Mouse (Mus musculus) neural tube, postnatal 0 days (tissue): ENCODE results near the gene Olfr303. TPM values are rescaled to one million over a fixed set of nuclear protein-coding genes. Genes with fewer than 3 reads are reported as not detected.

ENCODE experiments used
- polyA plus RNA-seq: library from polyadenylated mRNA; unstranded; fragments of >200 nt; fragmentation: Nextera tagmentation; extraction: Ambion mirVana; gene quantifications from 2 replicates; pipeline ENCODE4 v1.2.1, GENCODE M21; 2015

Olfr303 gene
- polyA plus RNA-seq, result not detected in 2 replicates

DNA sequence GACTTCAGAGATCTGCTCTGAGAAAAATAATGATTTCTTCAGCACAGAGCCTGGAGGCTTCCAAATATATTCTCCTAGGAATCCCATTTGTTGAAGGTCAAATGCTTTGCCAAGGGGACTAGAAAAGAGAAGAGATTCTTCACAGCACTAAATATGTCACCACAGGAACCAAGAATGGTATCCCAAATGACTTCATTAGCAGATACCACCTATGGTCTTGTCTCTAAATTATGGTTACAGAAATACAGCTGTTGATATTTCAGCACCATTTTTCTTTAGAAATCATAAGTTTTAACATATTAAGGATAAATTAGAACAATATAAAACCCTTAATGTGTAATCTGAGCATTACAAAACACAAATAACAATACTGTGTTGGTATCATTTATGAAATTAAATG is at the start of gene Olfr303:
Gene Olfr303 (minus strand): TSS at position 101 of the 400 bp plus-strand sequence.

GRCm38 (mm10) chr7:86403546-86403945 is 6.0 kb upstream of the Olfr303 start, which contains the start of gene Olfr301:
Gene Olfr301 (plus strand): TSS chr7:86403846.

DNA sequence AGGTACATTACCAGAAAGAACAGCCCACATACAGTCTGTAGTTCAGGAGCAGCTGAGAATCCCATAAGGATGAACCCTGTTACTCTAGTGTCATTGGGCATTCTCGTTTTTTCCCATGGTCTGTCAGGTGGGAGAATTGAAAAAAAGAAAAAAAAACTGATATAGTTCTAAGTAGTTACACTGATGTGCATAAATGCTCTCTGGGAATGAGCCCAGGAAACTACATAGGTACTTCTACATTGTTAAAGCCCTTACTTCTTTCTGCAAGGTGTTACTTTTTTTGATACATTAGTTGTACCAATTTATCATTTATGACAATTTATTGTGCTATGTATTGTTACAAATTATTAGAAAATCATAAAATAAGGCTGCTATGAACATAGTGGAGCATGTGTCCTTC is 11.0 kb downstream of the Olfr303 start, which contains the start of gene Olfr304:
Gene Olfr304 (minus strand): TSS at position 101 of the 400 bp plus-strand sequence.

GRCm38 (mm10) chr7:86366828-86367227 is 30.8 kb downstream of the Olfr303 start, which contains the start of gene Olfr305:
Gene Olfr305 (minus strand): TSS chr7:86366928.

Other genes with a start within 250 kb of the Olfr303 start
- not detected in 2 replicates for gene Vmn2r75, start 226.0 kb downstream of the Olfr303 start, polyA plus RNA-seq
- gene Vmn2r76, start 151.5 kb downstream of the Olfr303 start, polyA plus RNA-seq, result not detected in 2 replicates
- not detected in 2 replicates for gene Olfr310, start 120.6 kb downstream of the Olfr303 start, polyA plus RNA-seq
- not detected in 2 replicates for gene Olfr309, start 84.1 kb downstream of the Olfr303 start, polyA plus RNA-seq
- gene Olfr308, start 72.2 kb downstream of the Olfr303 start, polyA plus RNA-seq, result not detected in 2 replicates
- not detected in 2 replicates for gene Olfr307, start 60.2 kb downstream of the Olfr303 start, polyA plus RNA-seq
- not detected in 2 replicates for gene Olfr305, start 30.9 kb downstream of the Olfr303 start, polyA plus RNA-seq
- gene Olfr304, start 11.1 kb downstream of the Olfr303 start, polyA plus RNA-seq, result not detected in 2 replicates
- not detected in 2 replicates for gene Olfr301, start 6.1 kb upstream of the Olfr303 start, polyA plus RNA-seq
- not detected in 2 replicates for gene Olfr299, start 62.1 kb upstream of the Olfr303 start, polyA plus RNA-seq
- not detected in 2 replicates for gene Olfr298, start 94.7 kb upstream of the Olfr303 start, polyA plus RNA-seq
- gene Olfr297, start 122.2 kb upstream of the Olfr303 start, polyA plus RNA-seq, result not detected in 2 replicates
- not detected in 2 replicates for gene Olfr295, start 186.1 kb upstream of the Olfr303 start, polyA plus RNA-seq
- not detected in 2 replicates for gene Olfr294, start 218.9 kb upstream of the Olfr303 start, polyA plus RNA-seq